Mouse (Mus musculus): ENCODE data around the gene Gm10128. TPM values are rescaled to one million over a fixed set of nuclear protein-coding genes. Genes with fewer than 3 reads are reported as not detected.
"Not testable (repeated sequence)": the region's sequence is repeated elsewhere in the genome, so short reads cannot be mapped to it uniquely, and the experiment has no call there.

Gene Gm10128
- not detected for polyA plus RNA-seq (2012; fragmentation: generic; extraction: Trizol)

- not testable (repeated sequence) for H3K27me3 ChIP-seq (ENCODE audit: control insufficient read depth, insufficient read depth, insufficient read length); H3K36me3 ChIP-seq (ENCODE audit: control insufficient read depth, insufficient read depth); H3ac ChIP-seq (ENCODE audit: control insufficient read depth, insufficient read length); H3K79me2 ChIP-seq (ENCODE audit: control insufficient read depth, insufficient read depth); H3K4me3 ChIP-seq; H3K4me2 ChIP-seq (ENCODE audit: low read depth)
Observed at GRCm38 (mm10) chr14:7643872-7644271, at the start of gene Gm10128. Gene Gm10128, minus strand, starts transcription at chr14:7643972.

- not testable (repeated sequence) for H3K4me2 ChIP-seq (ENCODE audit: low read depth); H3K4me3 ChIP-seq; H3K36me3 ChIP-seq (ENCODE audit: control insufficient read depth, insufficient read depth); H3K79me2 ChIP-seq (ENCODE audit: control insufficient read depth, insufficient read depth); H3ac ChIP-seq (ENCODE audit: control insufficient read depth, insufficient read length); H3K27me3 ChIP-seq (ENCODE audit: control insufficient read depth, insufficient read depth, insufficient read length)
Observed at GRCm38 (mm10) chr14:7681170-7681569, 37.4 kb upstream of the Gm10128 start.

GRCm38 (mm10) chr14:7662491-7662890, 18.7 kb upstream of the Gm10128 start:
- not testable (repeated sequence) for H3K4me2 ChIP-seq (ENCODE audit: low read depth); H3K27me3 ChIP-seq (ENCODE audit: control insufficient read depth, insufficient read depth, insufficient read length); H3K79me2 ChIP-seq (ENCODE audit: control insufficient read depth, insufficient read depth); H3ac ChIP-seq (ENCODE audit: control insufficient read depth, insufficient read length); H3K4me3 ChIP-seq; H3K36me3 ChIP-seq (ENCODE audit: control insufficient read depth, insufficient read depth)

- H3K4me2 ChIP-seq (ENCODE audit: low read depth); H3ac ChIP-seq (ENCODE audit: control insufficient read depth, insufficient read length); H3K36me3 ChIP-seq (ENCODE audit: control insufficient read depth, insufficient read depth); H3K27me3 ChIP-seq (ENCODE audit: control insufficient read depth, insufficient read depth, insufficient read length); H3K4me3 ChIP-seq; H3K79me2 ChIP-seq (ENCODE audit: control insufficient read depth, insufficient read depth): not testable (repeated sequence)
Observed at GRCm38 (mm10) chr14:7658101-7659074, 14.6 kb upstream of the Gm10128 start.

GRCm38 (mm10) chr14:7657456-7657855, 13.7 kb upstream of the Gm10128 start:
- not testable (repeated sequence) for H3K4me3 ChIP-seq

GRCm38 (mm10) chr14:7595492-7595891, 48.3 kb downstream of the Gm10128 start, which contains the start of gene Gm10338:
Gene Gm10338, minus strand, starts transcription at chr14:7595592.
- H3K27me3 ChIP-seq (ENCODE audit: control insufficient read depth, insufficient read depth, insufficient read length); H3K4me2 ChIP-seq (ENCODE audit: low read depth); H3K4me3 ChIP-seq; H3K36me3 ChIP-seq (ENCODE audit: control insufficient read depth, insufficient read depth); H3ac ChIP-seq (ENCODE audit: control insufficient read depth, insufficient read length); H3K79me2 ChIP-seq (ENCODE audit: control insufficient read depth, insufficient read depth): not testable (repeated sequence)

More at GRCm38 (mm10) chr14:7657456-7657855, 13.7 kb upstream of the Gm10128 start:
- H3K36me3 ChIP-seq (ENCODE audit: control insufficient read depth, insufficient read depth); H3ac ChIP-seq (ENCODE audit: control insufficient read depth, insufficient read length); H3K79me2 ChIP-seq (ENCODE audit: control insufficient read depth, insufficient read depth); H3K4me2 ChIP-seq (ENCODE audit: low read depth); H3K27me3 ChIP-seq (ENCODE audit: control insufficient read depth, insufficient read depth, insufficient read length): not testable (repeated sequence)

Other genes with a start within 250 kb of the Gm10128 start
- gene Gm3755, start 193.1 kb downstream of the Gm10128 start, polyA plus RNA-seq (2012; fragmentation: generic; extraction: Trizol), result not detected
- gene Gm3752, start 160.2 kb downstream of the Gm10128 start, polyA plus RNA-seq (2012; fragmentation: generic; extraction: Trizol), result not detected
- gene Gm3558, start 75.4 kb downstream of the Gm10128 start, polyA plus RNA-seq (2012; fragmentation: generic; extraction: Trizol), result not detected
- gene Gm10338, start 48.4 kb downstream of the Gm10128 start, polyA plus RNA-seq (2012; fragmentation: generic; extraction: Trizol), result not detected
- gene Gm26661, start 147.6 kb upstream of the Gm10128 start, polyA plus RNA-seq (2012; fragmentation: generic; extraction: Trizol), result not detected
- gene Flnb, start 174.0 kb upstream of the Gm10128 start, polyA plus RNA-seq (2012; fragmentation: generic; extraction: Trizol), result 54.5 TPM

All from myocyte (in vitro differentiated cells).